Mouse (Mus musculus): Measurements from ENCODE around the gene Hcfc1. TPM values are rescaled to one million over a fixed set of nuclear protein-coding genes. Genes with fewer than 3 reads are reported as not detected.

Gene Hcfc1
- polyA plus RNA-seq, 1 experiment from 2014 or later = 38.1 TPM

DNA sequence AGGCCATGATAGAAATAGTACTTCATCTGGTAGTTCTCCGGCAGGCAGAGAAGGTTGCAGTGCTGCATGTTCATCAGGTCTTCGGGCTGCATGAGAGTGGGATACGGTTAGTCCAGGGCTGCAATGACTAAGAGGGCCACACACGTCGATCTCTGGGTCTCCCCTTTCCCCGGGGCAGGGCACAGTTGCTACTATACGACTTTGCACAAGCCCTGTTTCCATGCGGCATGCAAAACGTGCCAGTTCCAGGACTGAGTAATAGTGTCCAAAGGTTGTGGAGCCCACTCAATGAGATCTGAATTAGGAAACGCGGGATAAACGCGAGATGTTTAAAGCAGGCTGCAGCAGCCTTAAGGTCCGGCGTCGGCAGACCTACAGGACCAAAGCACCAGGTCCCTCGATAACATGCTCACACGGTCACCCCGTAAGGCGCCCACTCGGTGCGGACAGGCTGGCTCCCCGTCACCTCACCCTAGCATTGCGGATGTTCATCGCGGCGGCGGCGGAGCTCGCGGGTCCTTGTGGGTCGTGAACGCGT, 44.8 kb downstream of the Hcfc1 start:
- Histone ChIP-seq H3K4me1 (ENCODE audit: control insufficient read depth, insufficient read depth, low read depth, low read length) (no peaks in the 10 kb centered on the region), H3K27me3 (replicated peaks; ENCODE audit: control insufficient read depth, insufficient read depth, low read length) (no peaks in the 10 kb centered on the region), H3K9me3 (ENCODE audit: control insufficient read depth, low read length) (no peaks in the 10 kb centered on the region), H3K27ac (ENCODE audit: low read depth, low read length) (peak overlapping the region; percentile 68), H3K9ac (ENCODE audit: low read depth, low read length) (peak overlapping the region; percentile 76), H3K4me2 (ENCODE audit: low read length) (peak overlapping the region; percentile 72), H3K4me3 (ENCODE audit: low read length) (peak overlapping the region; percentile 60), H3K36me3 (ENCODE audit: control insufficient read depth, insufficient read depth, low read length) (no peaks in the 10 kb centered on the region)
- no peak; the same call in 1 of the 2 replicates for ATAC-seq
- 29% methylated on average over 34 of the region's 34 CpGs for WGBS

GRCm38 (mm10) chrX:73918631-73919030, 47.5 kb downstream of the Hcfc1 start:
- H3K4me3 ChIP-seq (ENCODE audit: low read length) = no peak overlapping the region
- H3K9me3 ChIP-seq (ENCODE audit: control insufficient read depth, low read length) = no peaks in the 10 kb centered on the region
- peaks cover 2% of the 10 kb centered on the region; the same call in 1 of the 2 replicates for H3K4me1 ChIP-seq (ENCODE audit: control insufficient read depth, insufficient read depth, low read depth, low read length)
- no peak for ATAC-seq
- H3K4me2 ChIP-seq (ENCODE audit: low read length) = no peak overlapping the region
- H3K27ac ChIP-seq (ENCODE audit: low read depth, low read length) = no peak overlapping the region
- H3K27me3 ChIP-seq (replicated peaks; ENCODE audit: control insufficient read depth, insufficient read depth, low read length) = no peaks in the 10 kb centered on the region
- 90% methylated on average over 5 of the region's 5 CpGs for WGBS
- no peaks in the 10 kb centered on the region for H3K36me3 ChIP-seq (ENCODE audit: control insufficient read depth, insufficient read depth, low read length)
- H3K9ac ChIP-seq (ENCODE audit: low read depth, low read length) = no peak overlapping the region

GRCm38 (mm10) chrX:73916945-73917344, 49.2 kb downstream of the Hcfc1 start:
- no peak for ATAC-seq
- Histone ChIP-seq H3K4me1 (ENCODE audit: control insufficient read depth, insufficient read depth, low read depth, low read length) (peaks cover 2% of the 10 kb centered on the region; the same call in 1 of the 2 replicates), H3K4me2 (ENCODE audit: low read length) (no peak overlapping the region), H3K4me3 (ENCODE audit: low read length) (no peak overlapping the region), H3K9me3 (ENCODE audit: control insufficient read depth, low read length) (no peaks in the 10 kb centered on the region), H3K27me3 (replicated peaks; ENCODE audit: control insufficient read depth, insufficient read depth, low read length) (no peaks in the 10 kb centered on the region), H3K27ac (ENCODE audit: low read depth, low read length) (no peak overlapping the region), H3K9ac (ENCODE audit: low read depth, low read length) (no peak overlapping the region), H3K36me3 (ENCODE audit: control insufficient read depth, insufficient read depth, low read length) (no peaks in the 10 kb centered on the region)
- WGBS = 72% methylated on average over 8 of the region's 8 CpGs

GRCm38 (mm10) chrX:73914827-73915703, 51.1 kb downstream of the Hcfc1 start:
- H3K9ac ChIP-seq (ENCODE audit: low read depth, low read length) = peak overlapping the region; percentile 45
- H3K4me1 ChIP-seq (ENCODE audit: control insufficient read depth, insufficient read depth, low read depth, low read length) = peaks cover 2% of the 10 kb centered on the region; the same call in 1 of the 2 replicates
- 32% methylated on average over 31 of the region's 31 CpGs for WGBS
- H3K4me3 ChIP-seq (ENCODE audit: low read length) = peak overlapping the region; percentile 31
- H3K27ac ChIP-seq (ENCODE audit: low read depth, low read length) = peak overlapping the region; percentile 72
- no peaks in the 10 kb centered on the region for H3K27me3 ChIP-seq (replicated peaks; ENCODE audit: control insufficient read depth, insufficient read depth, low read length)
- ATAC-seq = peak; percentile 97
- H3K36me3 ChIP-seq (ENCODE audit: control insufficient read depth, insufficient read depth, low read length) = no peaks in the 10 kb centered on the region
- no peaks in the 10 kb centered on the region for H3K9me3 ChIP-seq (ENCODE audit: control insufficient read depth, low read length)
- H3K4me2 ChIP-seq (ENCODE audit: low read length) = peak overlapping the region; percentile 57

DNA sequence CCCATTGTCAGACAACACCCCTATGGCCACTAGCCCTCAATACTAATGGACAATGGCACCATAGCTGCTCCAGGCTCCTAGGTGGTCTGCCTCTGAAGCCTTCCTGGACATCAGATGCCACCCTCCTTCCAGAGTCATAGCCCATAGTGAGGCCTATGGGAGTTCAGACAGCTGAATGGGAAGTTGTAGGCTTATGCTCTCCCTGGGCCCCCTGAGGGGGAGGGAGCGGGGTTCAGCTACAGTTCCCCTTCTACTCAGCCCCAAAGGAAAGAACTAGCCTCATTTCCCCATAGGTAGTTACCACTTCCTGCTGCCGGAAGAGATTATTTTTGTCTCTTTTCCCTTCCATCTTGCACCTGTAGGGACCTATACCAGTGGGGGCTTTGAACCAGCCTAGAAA, 54.6 kb downstream of the Hcfc1 start:
- H3K27me3 ChIP-seq (replicated peaks; ENCODE audit: control insufficient read depth, insufficient read depth, low read length) = no peaks in the 10 kb centered on the region
- WGBS = 85% methylated on average over 2 of the region's 2 CpGs
- no peak overlapping the region for H3K4me2 ChIP-seq (ENCODE audit: low read length)
- H3K4me3 ChIP-seq (ENCODE audit: low read length) = no peak overlapping the region
- no peak for ATAC-seq
- no peaks in the 10 kb centered on the region for H3K9me3 ChIP-seq (ENCODE audit: control insufficient read depth, low read length)
- no peak overlapping the region for H3K9ac ChIP-seq (ENCODE audit: low read depth, low read length)
- no peak overlapping the region for H3K27ac ChIP-seq (ENCODE audit: low read depth, low read length)
- no peaks in the 10 kb centered on the region for H3K36me3 ChIP-seq (ENCODE audit: control insufficient read depth, insufficient read depth, low read length)
- peaks cover 2% of the 10 kb centered on the region; the same call in 1 of the 2 replicates for H3K4me1 ChIP-seq (ENCODE audit: control insufficient read depth, insufficient read depth, low read depth, low read length)

DNA sequence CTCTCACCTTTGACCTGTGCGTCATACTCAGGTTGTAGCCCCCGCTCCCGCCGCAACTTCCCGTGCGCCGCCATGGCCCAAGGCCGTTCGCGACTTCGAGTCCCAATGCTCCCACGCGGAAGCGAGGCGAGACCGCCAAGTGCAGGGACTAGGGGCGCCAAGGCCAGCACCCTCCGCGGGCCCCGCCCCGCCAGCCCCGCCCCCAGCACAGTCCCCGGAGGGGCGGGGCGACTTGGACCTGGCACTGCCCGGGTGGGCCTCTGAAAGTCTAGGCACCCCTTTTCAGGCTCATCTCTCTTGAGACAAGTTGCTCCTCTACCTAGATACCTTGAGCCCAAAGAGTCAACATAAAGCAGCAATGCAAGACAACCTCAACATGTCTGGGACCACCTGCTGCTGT, 55.0 kb downstream of the Hcfc1 start:
- Histone ChIP-seq H3K4me2 (ENCODE audit: low read length) (peak overlapping the region; percentile 35), H3K36me3 (ENCODE audit: control insufficient read depth, insufficient read depth, low read length) (no peaks in the 10 kb centered on the region), H3K27me3 (replicated peaks; ENCODE audit: control insufficient read depth, insufficient read depth, low read length) (no peaks in the 10 kb centered on the region), H3K27ac (ENCODE audit: low read depth, low read length) (no peak overlapping the region), H3K9me3 (ENCODE audit: control insufficient read depth, low read length) (no peaks in the 10 kb centered on the region), H3K4me3 (ENCODE audit: low read length) (no peak overlapping the region), H3K9ac (ENCODE audit: low read depth, low read length) (no peak overlapping the region), H3K4me1 (ENCODE audit: control insufficient read depth, insufficient read depth, low read depth, low read length) (peaks cover 2% of the 10 kb centered on the region; the same call in 1 of the 2 replicates)
- 23% methylated on average over 19 of the region's 26 CpGs for WGBS
- ATAC-seq = no peak

DNA sequence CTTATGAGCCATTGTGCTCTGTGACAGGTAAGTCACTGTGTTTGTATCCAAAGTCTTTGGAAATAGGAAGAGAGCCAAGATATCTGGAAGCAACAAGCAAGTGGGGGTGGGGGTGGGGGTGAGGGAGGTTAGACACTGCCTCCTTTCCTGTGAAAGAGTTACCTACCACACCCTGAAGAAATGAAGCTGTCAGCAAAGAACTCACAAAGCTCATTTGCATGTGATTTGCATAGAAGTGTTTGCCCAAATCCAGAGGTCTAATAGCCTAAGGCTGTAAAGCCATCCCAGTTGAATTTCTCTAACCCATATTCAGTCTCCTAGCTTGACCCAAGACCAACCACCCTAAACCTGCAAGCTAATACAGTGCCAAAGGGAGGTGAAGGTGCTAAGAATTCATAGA, 55.7 kb downstream of the Hcfc1 start:
- H3K27me3 ChIP-seq (replicated peaks; ENCODE audit: control insufficient read depth, insufficient read depth, low read length) = no peaks in the 10 kb centered on the region
- H3K9ac ChIP-seq (ENCODE audit: low read depth, low read length) = no peak overlapping the region
- no peak for ATAC-seq
- no peak overlapping the region for H3K27ac ChIP-seq (ENCODE audit: low read depth, low read length)
- H3K4me1 ChIP-seq (ENCODE audit: control insufficient read depth, insufficient read depth, low read depth, low read length) = peaks cover under 1% of the 10 kb centered on the region; the same call in 1 of the 2 replicates
- H3K36me3 ChIP-seq (ENCODE audit: control insufficient read depth, insufficient read depth, low read length) = no peaks in the 10 kb centered on the region
- no peak overlapping the region for H3K4me3 ChIP-seq (ENCODE audit: low read length)
- no peaks in the 10 kb centered on the region for H3K9me3 ChIP-seq (ENCODE audit: control insufficient read depth, low read length)
- no peak overlapping the region for H3K4me2 ChIP-seq (ENCODE audit: low read length)

- 80% methylated on average over 1 of the region's 1 CpGs for WGBS
- H3K4me1 ChIP-seq (ENCODE audit: control insufficient read depth, insufficient read depth, low read depth, low read length) = no peaks in the 10 kb centered on the region
- no peaks in the 10 kb centered on the region for H3K9me3 ChIP-seq (ENCODE audit: control insufficient read depth, low read length)
- H3K27me3 ChIP-seq (replicated peaks; ENCODE audit: control insufficient read depth, insufficient read depth, low read length) = no peaks in the 10 kb centered on the region
- no peak overlapping the region for H3K9ac ChIP-seq (ENCODE audit: low read depth, low read length)
- H3K4me2 ChIP-seq (ENCODE audit: low read length) = no peak overlapping the region
- H3K36me3 ChIP-seq (ENCODE audit: control insufficient read depth, insufficient read depth, low read length) = no peaks in the 10 kb centered on the region
- no peak overlapping the region for H3K27ac ChIP-seq (ENCODE audit: low read depth, low read length)
- no peak for ATAC-seq
- no peak overlapping the region for H3K4me3 ChIP-seq (ENCODE audit: low read length)
These were observed 56.1 kb downstream of the Hcfc1 start for GRCm38 (mm10) chrX:73910049-73910448.

GRCm38 (mm10) chrX:73897959-73898358, 68.2 kb downstream of the Hcfc1 start:
- no peaks in the 10 kb centered on the region for H3K36me3 ChIP-seq (ENCODE audit: control insufficient read depth, insufficient read depth, low read length)
- H3K27me3 ChIP-seq (replicated peaks; ENCODE audit: control insufficient read depth, insufficient read depth, low read length) = no peaks in the 10 kb centered on the region
- H3K27ac ChIP-seq (ENCODE audit: low read depth, low read length) = no peak overlapping the region
- no peaks in the 10 kb centered on the region for H3K4me1 ChIP-seq (ENCODE audit: control insufficient read depth, insufficient read depth, low read depth, low read length)
- no peak overlapping the region for H3K4me3 ChIP-seq (ENCODE audit: low read length)
- no peak overlapping the region for H3K4me2 ChIP-seq (ENCODE audit: low read length)
- H3K9me3 ChIP-seq (ENCODE audit: control insufficient read depth, low read length) = no peaks in the 10 kb centered on the region
- WGBS = 72% methylated on average over 3 of the region's 3 CpGs
- H3K9ac ChIP-seq (ENCODE audit: low read depth, low read length) = no peak overlapping the region
- ATAC-seq = no peak
